ENCODE assay signal across 14 mouse cellular contexts in genomic region chr5:30917348-30917747, GRCm38 (mm10). TPM values are rescaled to one million over a fixed set of nuclear protein-coding genes. Genes with fewer than 3 reads are reported as not detected.
DNase-seq lines count a peak whose midpoint lies in the region; ATAC-seq and TF ChIP-seq lines count a peak whose summit lies in the region.
"Had no signal": no experiment of that assay in that cellular context is flagged by ENCODE, and none has a peak within 500 bp of the region (broad histone marks: within the 10 kb centered on the region; RNA-seq: fewer than 3 reads in every experiment).

No protein-coding gene starts in this region.

- TF ChIP-seq CTCF in spleen, adult 2 months (IDR thresholded peaks at IDR 0.05; ENCODE audit: extremely low read depth, insufficient read depth, insufficient read length, insufficient replicate concordance), result no peak
- TF ChIP-seq CTCF in liver, postnatal 0 days (IDR thresholded peaks at IDR 0.05; ENCODE audit: low read depth), result no peak

- TF ChIP-seq POLR2A in spleen, adult 2 months (IDR thresholded peaks at IDR 0.05; ENCODE audit: low read depth, low read length), result no peak

- H3K27ac ChIP-seq in forebrain, embryonic 10.5 days, result peak overlapping the region; percentile 87
- no peak overlapping the region for H3K27ac ChIP-seq in forebrain, embryonic 14.5 days (ENCODE audit: low read depth, low read length)
- H3K27ac ChIP-seq in hindbrain, embryonic 13.5 days, result no peak overlapping the region
- H3K27ac ChIP-seq in hindbrain, embryonic 11.5 days (ENCODE audit: low read depth, low read length), result no peak overlapping the region
- 0 out of 2 replicates have a peak overlapping the region, but pooled peaks have one; percentile 7 for H3K27ac ChIP-seq in spleen, adult 2 months (ENCODE audit: insufficient read depth, low read length)
- H3K27ac ChIP-seq in liver, postnatal 0 days (ENCODE audit: low read depth), result peak overlapping the region; percentile 68
- H3K27ac ChIP-seq: stomach, embryonic 15.5 days had no signal

- peaks cover 93% of the 10 kb centered on the region for H3K4me1 ChIP-seq in forebrain, embryonic 10.5 days
- H3K4me1 ChIP-seq in forebrain, embryonic 14.5 days (ENCODE audit: control insufficient read depth, insufficient read depth, low read length), result peaks cover 23% of the 10 kb centered on the region
- peaks cover 45% of the 10 kb centered on the region for H3K4me1 ChIP-seq in hindbrain, embryonic 13.5 days (replicated peaks)
- peaks cover 7% of the 10 kb centered on the region for H3K4me1 ChIP-seq in hindbrain, embryonic 11.5 days (replicated peaks; ENCODE audit: control insufficient read depth, insufficient read depth, low read length)
- peaks cover 8% of the 10 kb centered on the region; the same call in 1 of the 2 replicates for H3K4me1 ChIP-seq in spleen, adult 2 months (ENCODE audit: control insufficient read depth, insufficient read depth, insufficient read length)
- H3K4me1 ChIP-seq in liver, postnatal 0 days (ENCODE audit: insufficient read depth), result peaks cover 61% of the 10 kb centered on the region

- no peaks in the 10 kb centered on the region; the same call in 1 of the 2 replicates for H3K27me3 ChIP-seq in forebrain, embryonic 10.5 days (ENCODE audit: poor library complexity, severe bottlenecking)
- no peaks in the 10 kb centered on the region for H3K27me3 ChIP-seq in forebrain, embryonic 14.5 days (replicated peaks; ENCODE audit: control insufficient read depth, insufficient read depth, low read length)
- no peaks in the 10 kb centered on the region for H3K27me3 ChIP-seq in hindbrain, embryonic 13.5 days
- H3K27me3 ChIP-seq in hindbrain, embryonic 11.5 days (ENCODE audit: control insufficient read depth, insufficient read depth, low read length), result no peaks in the 10 kb centered on the region
- no peaks in the 10 kb centered on the region for H3K27me3 ChIP-seq in spleen, adult 2 months (ENCODE audit: control insufficient read depth, insufficient read depth, low read length)
- no peaks in the 10 kb centered on the region for H3K27me3 ChIP-seq in liver, postnatal 0 days (ENCODE audit: insufficient read depth, low read length)
- H3K27me3 ChIP-seq: stomach, embryonic 15.5 days had no signal

- peaks cover 38% of the 10 kb centered on the region for H3K36me3 ChIP-seq in forebrain, embryonic 10.5 days (replicated peaks)
- H3K36me3 ChIP-seq in forebrain, embryonic 14.5 days (ENCODE audit: control insufficient read depth, insufficient read depth, low read length), result no peaks in the 10 kb centered on the region
- no peaks in the 10 kb centered on the region for H3K36me3 ChIP-seq in hindbrain, embryonic 13.5 days
- no peaks in the 10 kb centered on the region for H3K36me3 ChIP-seq in hindbrain, embryonic 11.5 days (ENCODE audit: control insufficient read depth, insufficient read depth, low read length)
- H3K36me3 ChIP-seq in spleen, adult 2 months (ENCODE audit: control insufficient read depth, insufficient read depth, low read length), result no peaks in the 10 kb centered on the region
- H3K36me3 ChIP-seq in liver, postnatal 0 days (replicated peaks; ENCODE audit: insufficient read depth, low read length), result peaks cover 11% of the 10 kb centered on the region

- WGBS in forebrain, embryonic 10.5 days, result 87% methylated on average over 11 of the region's 11 CpGs
- 89% methylated on average over 11 of the region's 11 CpGs for WGBS in forebrain, embryonic 14.5 days
- WGBS in hindbrain, embryonic 13.5 days, result 89% methylated on average over 11 of the region's 11 CpGs
- 90% methylated on average over 11 of the region's 11 CpGs for WGBS in hindbrain, embryonic 11.5 days
- WGBS in spleen, adult 2 months, result 92% methylated on average over 11 of the region's 11 CpGs
- 82% methylated on average over 11 of the region's 11 CpGs for WGBS in liver, postnatal 0 days (ENCODE audit: insufficient replicate concordance)

- no peak overlapping the region for H3K4me3 ChIP-seq in forebrain, embryonic 10.5 days
- H3K4me3 ChIP-seq in forebrain, embryonic 14.5 days (ENCODE audit: low read depth, low read length), result no peak overlapping the region
- no peak overlapping the region for H3K4me3 ChIP-seq in hindbrain, embryonic 13.5 days
- H3K4me3 ChIP-seq in hindbrain, embryonic 11.5 days (ENCODE audit: low read depth, low read length), result no peak overlapping the region
- no peak overlapping the region for H3K4me3 ChIP-seq in spleen, adult 2 months (ENCODE audit: extremely low read depth, insufficient read depth, insufficient read length)
- H3K4me3 ChIP-seq in liver, postnatal 0 days (ENCODE audit: low read depth, low read length), result no peak overlapping the region
- H3K4me3 ChIP-seq: myocyte; stomach, embryonic 15.5 days had no signal

- H3K9me3 ChIP-seq in forebrain, embryonic 10.5 days, result no peaks in the 10 kb centered on the region
- H3K9me3 ChIP-seq in forebrain, embryonic 14.5 days (replicated peaks; ENCODE audit: control insufficient read depth, low read length), result no peaks in the 10 kb centered on the region
- H3K9me3 ChIP-seq in hindbrain, embryonic 13.5 days, result no peaks in the 10 kb centered on the region
- no peaks in the 10 kb centered on the region for H3K9me3 ChIP-seq in hindbrain, embryonic 11.5 days (ENCODE audit: control insufficient read depth, low read length)
- H3K9me3 ChIP-seq in liver, postnatal 0 days (ENCODE audit: low read length), result no peaks in the 10 kb centered on the region
- H3K9me3 ChIP-seq: stomach, embryonic 15.5 days had no signal

- no peak overlapping the region for H3K4me2 ChIP-seq in forebrain, embryonic 14.5 days (ENCODE audit: low read length)
- H3K4me2 ChIP-seq in hindbrain, embryonic 13.5 days, result no peak overlapping the region
- no peak overlapping the region for H3K4me2 ChIP-seq in hindbrain, embryonic 11.5 days (replicated peaks; ENCODE audit: low read depth, low read length)
- no peak overlapping the region for H3K4me2 ChIP-seq in liver, postnatal 0 days (ENCODE audit: low read depth, low read length)
- H3K4me2 ChIP-seq: stomach, embryonic 15.5 days had no signal

- no peak for DNase-seq in forebrain, embryonic 10.5 days (ENCODE audit: extremely low spot score, low spot score)
- no peak for DNase-seq in forebrain, embryonic 14.5 days (ENCODE audit: low spot score)
- DNase-seq in hindbrain, embryonic 11.5 days (ENCODE audit: low spot score), result no peak
- DNase-seq in spleen, adult 2 months (ENCODE audit: low read depth in 1 of 2, low spot score in 2 of 2), result no peak
- no peak for DNase-seq in spleen, postnatal 36 days (ENCODE audit: low spot score in 2 of 2)
- DNase-seq in liver, postnatal 0 days, result no peak
- no peak for DNase-seq in layer of hippocampus, adult 9-10 months (ENCODE audit: low spot score)
- DNase-seq: cerebellum, postnatal 14 days; kidney, postnatal 4 days; right cerebral cortex, postnatal 4 days; thymus, postnatal 4 days had no signal

- ATAC-seq in forebrain, embryonic 14.5 days, result no peak
- no peak for ATAC-seq in hindbrain, embryonic 13.5 days (ENCODE audit: low FRiP score)
- ATAC-seq in hindbrain, embryonic 11.5 days (ENCODE audit: low FRiP score), result no peak
- no peak for ATAC-seq in liver, postnatal 0 days

- no peak overlapping the region for H3K9ac ChIP-seq in forebrain, embryonic 14.5 days (ENCODE audit: low read length)
- 0 out of 2 replicates have a peak overlapping the region, but pooled peaks have one; percentile 29 for H3K9ac ChIP-seq in hindbrain, embryonic 13.5 days
- H3K9ac ChIP-seq in hindbrain, embryonic 11.5 days (ENCODE audit: low read depth, low read length), result no peak overlapping the region
- no peak overlapping the region for H3K9ac ChIP-seq in liver, postnatal 0 days (replicated peaks)
- H3K9ac ChIP-seq: stomach, embryonic 15.5 days had no signal

- no peak for TF ChIP-seq EP300 in liver, postnatal 0 days (IDR thresholded peaks at IDR 0.05; ENCODE audit: low read depth)

RNA-seq across cellular contexts. Expression of gene Khk, which starts 3.9 kb away (rescaled TPM):
- polyA plus RNA-seq in forebrain, embryonic 10.5 days (2016; fragmentation: Nextera tagmentation; extraction: Ambion mirVana), result 7.8 and 8.9 TPM in 2 replicates
- polyA plus RNA-seq in forebrain, embryonic 14.5 days (2014; fragmentation: Nextera tagmentation; extraction: Ambion mirVana), result 8.3 and 11.2 TPM in 2 replicates
- 8.7 and 9.1 TPM in 2 replicates for polyA plus RNA-seq in hindbrain, embryonic 13.5 days (2015; fragmentation: Nextera tagmentation; extraction: Ambion mirVana)
- 4.2 and 7.8 TPM in 2 replicates for polyA plus RNA-seq in hindbrain, embryonic 11.5 days (2014; fragmentation: Nextera tagmentation; extraction: Ambion mirVana)
- polyA plus RNA-seq in spleen, adult 2 months (2012; rRNA removed), result 28.0 and 30.2 TPM in 2 replicates
- 56.9 and 57.7 TPM in 2 replicates for polyA plus RNA-seq in liver, postnatal 0 days (2015; fragmentation: Nextera tagmentation; extraction: Ambion mirVana)

RNA-seq across cellular contexts. Expression of gene Emilin1, which starts 4.1 kb away (rescaled TPM):
- polyA plus RNA-seq in forebrain, embryonic 10.5 days (2016; fragmentation: Nextera tagmentation; extraction: Ambion mirVana), result 78.2 and 78.3 TPM in 2 replicates
- 8.6 and 11.6 TPM in 2 replicates for polyA plus RNA-seq in forebrain, embryonic 14.5 days (2014; fragmentation: Nextera tagmentation; extraction: Ambion mirVana)
- 23.6 and 30.2 TPM in 2 replicates for polyA plus RNA-seq in hindbrain, embryonic 13.5 days (2015; fragmentation: Nextera tagmentation; extraction: Ambion mirVana)
- polyA plus RNA-seq in hindbrain, embryonic 11.5 days (2014; fragmentation: Nextera tagmentation; extraction: Ambion mirVana), result 46.0 and 48.5 TPM in 2 replicates
- polyA plus RNA-seq in spleen, adult 2 months (2012; rRNA removed), result 83.9 and 104 TPM in 2 replicates
- polyA plus RNA-seq in liver, postnatal 0 days (2015; fragmentation: Nextera tagmentation; extraction: Ambion mirVana), result 25.3 and 30.9 TPM in 2 replicates

RNA-seq across cellular contexts. Expression of gene Ost4, which starts 9.8 kb away (rescaled TPM):
- 392 and 397 TPM in 2 replicates for polyA plus RNA-seq in forebrain, embryonic 10.5 days (2016; fragmentation: Nextera tagmentation; extraction: Ambion mirVana)
- polyA plus RNA-seq in forebrain, embryonic 14.5 days (2014; fragmentation: Nextera tagmentation; extraction: Ambion mirVana), result 265 and 340 TPM in 2 replicates
- polyA plus RNA-seq in hindbrain, embryonic 13.5 days (2015; fragmentation: Nextera tagmentation; extraction: Ambion mirVana), result 272 and 289 TPM in 2 replicates
- polyA plus RNA-seq in hindbrain, embryonic 11.5 days (2014; fragmentation: Nextera tagmentation; extraction: Ambion mirVana), result 335 and 338 TPM in 2 replicates
- 143 and 161 TPM in 2 replicates for polyA plus RNA-seq in spleen, adult 2 months (2012; rRNA removed)
- 263 and 277 TPM in 2 replicates for polyA plus RNA-seq in liver, postnatal 0 days (2015; fragmentation: Nextera tagmentation; extraction: Ambion mirVana)

RNA-seq across cellular contexts. Expression of gene Cgref1, which starts 28.0 kb away (rescaled TPM):
- 4.8 and 5.0 TPM in 2 replicates for polyA plus RNA-seq in forebrain, embryonic 10.5 days (2016; fragmentation: Nextera tagmentation; extraction: Ambion mirVana)
- polyA plus RNA-seq in forebrain, embryonic 14.5 days (2014; fragmentation: Nextera tagmentation; extraction: Ambion mirVana), result 21.4 and 26.2 TPM in 2 replicates
- 30.3 and 34.1 TPM in 2 replicates for polyA plus RNA-seq in hindbrain, embryonic 13.5 days (2015; fragmentation: Nextera tagmentation; extraction: Ambion mirVana)
- polyA plus RNA-seq in hindbrain, embryonic 11.5 days (2014; fragmentation: Nextera tagmentation; extraction: Ambion mirVana), result 6.9 and 7.6 TPM in 2 replicates
- 0.47 and 0.76 TPM in 2 replicates for polyA plus RNA-seq in spleen, adult 2 months (2012; rRNA removed)
- polyA plus RNA-seq in liver, postnatal 0 days (2015; fragmentation: Nextera tagmentation; extraction: Ambion mirVana), result 18.7 and 22.8 TPM in 2 replicates

RNA-seq across cellular contexts. Expression of gene Agbl5, which starts 28.9 kb away (rescaled TPM):
- 19.9 and 20.1 TPM in 2 replicates for polyA plus RNA-seq in forebrain, embryonic 10.5 days (2016; fragmentation: Nextera tagmentation; extraction: Ambion mirVana)
- polyA plus RNA-seq in forebrain, embryonic 14.5 days (2014; fragmentation: Nextera tagmentation; extraction: Ambion mirVana), result 18.9 and 22.1 TPM in 2 replicates
- 23.6 and 24.8 TPM in 2 replicates for polyA plus RNA-seq in hindbrain, embryonic 13.5 days (2015; fragmentation: Nextera tagmentation; extraction: Ambion mirVana)
- 21.5 and 24.0 TPM in 2 replicates for polyA plus RNA-seq in hindbrain, embryonic 11.5 days (2014; fragmentation: Nextera tagmentation; extraction: Ambion mirVana)
- polyA plus RNA-seq in spleen, adult 2 months (2012; rRNA removed), result 11.6 and 16.1 TPM in 2 replicates
- 3.1 and 3.2 TPM in 2 replicates for polyA plus RNA-seq in liver, postnatal 0 days (2015; fragmentation: Nextera tagmentation; extraction: Ambion mirVana)

Comparison
In these comparisons a context has a peak if more than half of its experiments do, and no peak if none do; other contexts are left out.
1. H3K27ac ChIP-seq: peak in forebrain, embryonic 10.5 days (single experiment), spleen, adult 2 months (single experiment) and liver, postnatal 0 days (single experiment); none in forebrain, embryonic 14.5 days (single experiment), hindbrain, embryonic 13.5 days (single experiment) and hindbrain, embryonic 11.5 days (single experiment).